Comparison of ENCODE assay signal across 9 mouse cellular contexts in the genomic region with DNA sequence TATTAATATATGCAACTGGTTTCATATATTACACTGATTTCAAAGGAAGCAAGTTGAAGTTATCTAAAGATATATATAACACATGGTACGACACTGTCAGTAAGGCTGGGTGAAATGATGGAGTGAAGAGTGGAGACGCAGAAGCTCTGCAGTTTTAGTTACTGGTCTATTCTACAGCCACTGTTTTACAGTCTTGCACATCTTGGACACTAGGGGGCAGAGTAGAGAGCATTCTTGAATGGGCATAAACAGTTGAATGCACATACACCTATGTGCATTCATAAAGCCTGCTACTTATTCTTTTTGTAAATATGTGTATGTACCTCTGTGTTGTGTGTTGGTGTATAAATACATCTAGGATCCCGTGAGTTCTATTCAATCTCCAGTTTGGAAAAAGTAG.
DNase-seq lines count a peak whose midpoint lies in the region; ATAC-seq and TF ChIP-seq lines count a peak whose summit lies in the region.
"Had no signal": no experiment of that assay in that cellular context is flagged by ENCODE, and none has a peak within 500 bp of the region (broad histone marks: within the 10 kb centered on the region; RNA-seq: fewer than 3 reads in every experiment).

No protein-coding gene starts in this region.

- no peak overlapping the region for H3K9ac ChIP-seq in heart, postnatal 0 days (replicated peaks; ENCODE audit: low read depth, low read length)
- H3K9ac ChIP-seq in ES-E14 (ENCODE audit: insufficient read depth, low read depth, low read length, poor library complexity, severe bottlenecking) = no peak overlapping the region
- no peak overlapping the region for H3K9ac ChIP-seq in embryonic facial prominence, embryonic 14.5 days (ENCODE audit: low read depth, low read length)
- no peak overlapping the region for H3K9ac ChIP-seq in intestine, embryonic 15.5 days
- H3K9ac ChIP-seq: embryonic facial prominence, embryonic 12.5 days had no signal

- H3K4me1 ChIP-seq in heart, postnatal 0 days (ENCODE audit: control insufficient read depth, insufficient read depth) = no peaks in the 10 kb centered on the region
- H3K4me1 ChIP-seq in ES-E14 (ENCODE audit: control insufficient read depth in 2 of 2, insufficient read depth in 2 of 2, low read length in 2 of 2, poor library complexity in 1 of 2) = no peaks in the 10 kb centered on the region
- 0 out of 2 replicates have a peak, but pooled peaks cover 6% of the 10 kb centered on the region for H3K4me1 ChIP-seq in embryonic facial prominence, embryonic 14.5 days (ENCODE audit: control insufficient read depth, insufficient read depth, low read length)
- H3K4me1 ChIP-seq in intestine, embryonic 15.5 days (replicated peaks) = no peaks in the 10 kb centered on the region
- H3K4me1 ChIP-seq: embryonic facial prominence, embryonic 12.5 days had no signal

- no peak for ATAC-seq in heart, postnatal 0 days (ENCODE audit: insufficient read depth, low read depth)
- 0 out of 2 replicates have a peak, but pooled peaks have one; percentile 22 for ATAC-seq in embryonic facial prominence, embryonic 14.5 days (ENCODE audit: low read depth)
- no peak for ATAC-seq in erythroblast, adult 5-6 weeks (replicated peaks; ENCODE audit: low FRiP score, poor library complexity, severe bottlenecking)
- no peak for ATAC-seq in intestine, embryonic 15.5 days

- H3K36me3 ChIP-seq in heart, postnatal 0 days (replicated peaks; ENCODE audit: control insufficient read depth, insufficient read depth, low read length) = no peaks in the 10 kb centered on the region
- H3K36me3 ChIP-seq in ES-E14 (ENCODE audit: control insufficient read depth, insufficient read depth, low read length, poor library complexity, severe bottlenecking) = no peaks in the 10 kb centered on the region
- no peaks in the 10 kb centered on the region for H3K36me3 ChIP-seq in embryonic facial prominence, embryonic 14.5 days (ENCODE audit: control insufficient read depth, insufficient read depth, low read length)
- no peaks in the 10 kb centered on the region for H3K36me3 ChIP-seq in intestine, embryonic 15.5 days

- no peak overlapping the region for H3K4me3 ChIP-seq in heart, postnatal 0 days (ENCODE audit: low read depth, low read length)
- H3K4me3 ChIP-seq in ES-E14 (ENCODE audit: insufficient read depth in 1 of 2, low read depth in 1 of 2, low read length in 2 of 2, poor library complexity in 1 of 2, severe bottlenecking in 1 of 2) = no peak overlapping the region
- H3K4me3 ChIP-seq in embryonic facial prominence, embryonic 14.5 days (ENCODE audit: low read depth, low read length) = no peak overlapping the region
- H3K4me3 ChIP-seq in intestine, embryonic 15.5 days (replicated peaks) = no peak overlapping the region
- H3K4me3 ChIP-seq: embryonic facial prominence, embryonic 12.5 days had no signal

- intact Hi-C loops in heart, postnatal 25 days (cut with DNase I) = loop anchor here (2.0 kb wide), 1 partner anchor 228 kb away; no protein-coding TSS in a partner anchor
- intact Hi-C loops in left cerebral cortex, postnatal 4 days (cut with DNase I) = no loop called here

- TF ChIP-seq EP300 in heart, postnatal 0 days (IDR thresholded peaks at IDR 0.05; ENCODE audit: low read depth) = no peak

- H3K4me2 ChIP-seq in heart, postnatal 0 days (ENCODE audit: low read depth, low read length) = no peak overlapping the region
- H3K4me2 ChIP-seq in embryonic facial prominence, embryonic 14.5 days (ENCODE audit: low read depth, low read length) = no peak overlapping the region
- no peak overlapping the region for H3K4me2 ChIP-seq in intestine, embryonic 15.5 days (replicated peaks)
- H3K4me2 ChIP-seq: embryonic facial prominence, embryonic 12.5 days had no signal

- DNase-seq in heart, postnatal 0 days (ENCODE audit: low spot score) = no peak
- no peak for DNase-seq in heart, postnatal 25 days (ENCODE audit: low spot score)
- peak; percentile 54 for DNase-seq in 3T3-L1 (ENCODE audit: low read depth, low spot score)
- DNase-seq in ES-E14 (ENCODE audit: low read depth, low spot score) = peak; percentile 33
- DNase-seq in embryonic facial prominence, embryonic 14.5 days (ENCODE audit: low spot score) = peak; percentile 28
- DNase-seq in left cerebral cortex, postnatal 4 days = peak; percentile 26

- no peaks in the 10 kb centered on the region for H3K9me3 ChIP-seq in heart, postnatal 0 days (replicated peaks; ENCODE audit: control insufficient read depth, low read length)
- H3K9me3 ChIP-seq in ES-E14 (ENCODE audit: control insufficient read depth, insufficient read depth, low read depth, low read length) = no peaks in the 10 kb centered on the region
- H3K9me3 ChIP-seq in embryonic facial prominence, embryonic 14.5 days (ENCODE audit: control insufficient read depth, low read length) = no peaks in the 10 kb centered on the region
- H3K9me3 ChIP-seq in intestine, embryonic 15.5 days = no peaks in the 10 kb centered on the region
- H3K9me3 ChIP-seq: embryonic facial prominence, embryonic 12.5 days had no signal

- no peak overlapping the region for H3K27ac ChIP-seq in heart, postnatal 0 days (ENCODE audit: low read depth)
- H3K27ac ChIP-seq in ES-E14 (ENCODE audit: insufficient read depth, low read depth, low read length, poor library complexity, severe bottlenecking) = no peak overlapping the region
- no peak overlapping the region for H3K27ac ChIP-seq in embryonic facial prominence, embryonic 14.5 days (replicated peaks; ENCODE audit: low read depth, low read length)
- no peak overlapping the region for H3K27ac ChIP-seq in intestine, embryonic 15.5 days
- H3K27ac ChIP-seq: embryonic facial prominence, embryonic 12.5 days had no signal

- in situ Hi-C loops in ES-E14 (cut with MboI; ENCODE audit: low sequenced_read_pairs in 2 of 2, unreplicated experiment in 2 of 2) = no loop called here

- no peaks in the 10 kb centered on the region for H3K27me3 ChIP-seq in heart, postnatal 0 days (ENCODE audit: control insufficient read depth, insufficient read depth, low read length)
- no peaks in the 10 kb centered on the region for H3K27me3 ChIP-seq in embryonic facial prominence, embryonic 14.5 days (replicated peaks; ENCODE audit: control insufficient read depth, insufficient read depth, low read length)
- H3K27me3 ChIP-seq in intestine, embryonic 15.5 days (replicated peaks) = no peaks in the 10 kb centered on the region
- H3K27me3 ChIP-seq: embryonic facial prominence, embryonic 12.5 days had no signal

- peak; percentile 44 for TF ChIP-seq CTCF in heart, postnatal 0 days (IDR thresholded peaks at IDR 0.05; ENCODE audit: low read depth)

- WGBS in heart, postnatal 0 days = 68% methylated on average over 3 of the region's 3 CpGs
- 78% methylated on average over 3 of the region's 3 CpGs for WGBS in embryonic facial prominence, embryonic 14.5 days
- WGBS in intestine, embryonic 15.5 days = 91% methylated on average over 3 of the region's 3 CpGs

TF ChIP-seq in ES-E14, 5 proteins besides CTCF, POLR2A, EP300 and RAD21:
- TF ChIP-seq ZNF384 (IDR thresholded peaks at IDR 0.05; ENCODE audit: low read depth, low read length) = no peak

Comparison
In these comparisons a context has a peak if more than half of its experiments do, and no peak if none do; other contexts are left out.
1. DNase-seq: peak in 3T3-L1 (single experiment), ES-E14 (single experiment), embryonic facial prominence, embryonic 14.5 days (single experiment) and left cerebral cortex, postnatal 4 days (single experiment); none in heart, postnatal 0 days (single experiment) and heart, postnatal 25 days (single experiment).